In the genomic region with DNA sequence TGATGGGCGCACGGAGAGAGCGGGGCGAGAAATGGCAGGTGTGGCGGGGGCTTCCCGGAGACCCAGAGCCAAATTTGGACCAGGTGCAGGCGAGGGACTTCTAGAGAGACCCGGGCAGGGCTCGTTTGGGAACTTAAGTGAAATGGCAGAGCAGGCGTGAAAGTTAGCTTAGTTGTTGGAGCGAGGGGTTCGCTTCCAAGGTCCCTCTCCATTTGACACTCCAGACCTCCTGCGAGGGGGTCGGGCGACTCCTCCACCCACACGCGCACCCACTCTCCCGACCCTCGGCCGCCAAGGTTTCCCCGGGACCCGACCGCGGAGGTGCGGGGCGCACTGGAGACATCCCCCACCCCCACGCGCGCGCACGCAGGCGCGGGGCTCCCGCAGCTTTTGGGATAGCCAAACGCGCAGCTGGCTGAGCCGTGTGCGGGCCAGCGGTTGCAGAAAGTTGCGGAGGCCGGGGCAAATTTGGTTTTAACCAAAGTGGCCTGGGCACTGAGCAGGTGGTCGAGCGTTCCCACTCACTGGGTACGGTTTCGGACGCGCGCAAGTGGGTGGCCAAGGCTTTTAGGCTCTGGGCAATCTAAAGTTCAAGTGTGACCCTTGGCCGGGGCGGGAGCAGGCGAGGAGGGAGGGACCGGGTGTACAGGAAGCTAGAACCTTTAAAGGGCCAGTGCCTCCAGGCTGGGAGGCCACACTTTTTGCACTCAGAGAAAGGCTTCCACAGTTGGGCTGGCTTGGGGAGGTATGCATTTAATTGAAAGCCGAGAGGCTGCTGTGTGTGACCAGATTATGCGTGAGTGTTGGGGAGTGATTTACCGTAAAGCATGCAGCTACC, we compare ENCODE assay signal across 8 mouse cellular contexts. TPM values are rescaled to one million over a fixed set of nuclear protein-coding genes. Genes with fewer than 3 reads are reported as not detected.
DNase-seq lines count a peak whose midpoint lies in the region; ATAC-seq lines count a peak whose summit lies in the region.

No protein-coding gene starts in this region.

- no peak overlapping the region for H3K27ac ChIP-seq in hindbrain, embryonic 16.5 days (ENCODE audit: low read depth, low read length)

- H3K9ac ChIP-seq in hindbrain, embryonic 16.5 days (ENCODE audit: low read depth, low read length): peak overlapping the region; percentile 72

- under 1% methylated on average over 50 of the region's 55 CpGs for WGBS in hindbrain, embryonic 16.5 days

- DNase-seq in Muller cell, postnatal 12 days (ENCODE audit: inconsistent ontology term): peak; percentile 81
- peak; percentile 52 for DNase-seq in cerebellum, adult 9-11 months
- DNase-seq in gastrocnemius, postnatal 10 days: peak; percentile 60
- DNase-seq in left cerebral cortex, postnatal 36 days (ENCODE audit: low spot score in 2 of 2): peak; percentile 42 to 45
- DNase-seq in right cerebral cortex, postnatal 4 days: peak; percentile 20
- peak; percentile 54 to 72 for DNase-seq in urinary bladder, postnatal 4 days (ENCODE audit: low spot score in 2 of 2)

- no peaks in the 10 kb centered on the region for H3K9me3 ChIP-seq in hindbrain, embryonic 16.5 days (ENCODE audit: control insufficient read depth, low read length)

- no peak for ATAC-seq in hindbrain, embryonic 16.5 days
- ATAC-seq in megakaryocyte-erythroid progenitor cell, adult 5-6 weeks (replicated peaks; ENCODE audit: low FRiP score, low TSS enrichment, poor library complexity, severe bottlenecking): peak; percentile 49; the same call in 1 of the 2 replicates

- H3K4me3 ChIP-seq in hindbrain, embryonic 16.5 days (ENCODE audit: low read length): peak overlapping the region; percentile 89

- H3K4me1 ChIP-seq in hindbrain, embryonic 16.5 days (ENCODE audit: control insufficient read depth, insufficient read depth, low read depth, low read length): peaks cover 24% of the 10 kb centered on the region

- H3K27me3 ChIP-seq in hindbrain, embryonic 16.5 days (replicated peaks; ENCODE audit: control insufficient read depth, insufficient read depth, low read length): peaks cover 33% of the 10 kb centered on the region

- intact Hi-C loops in left cerebral cortex, postnatal 36 days (cut with DNase I): loop anchor here (5.0 to 10.0 kb wide), 4 partner anchors 73 to 488 kb away; no protein-coding TSS in a partner anchor

- H3K4me2 ChIP-seq in hindbrain, embryonic 16.5 days (ENCODE audit: low read length): peak overlapping the region; percentile 93

- H3K36me3 ChIP-seq in hindbrain, embryonic 16.5 days (ENCODE audit: control insufficient read depth, insufficient read depth, low read length): no peaks in the 10 kb centered on the region

RNA-seq across cellular contexts. Expression of gene Foxo1, which starts 1.6 kb away (rescaled TPM):
- total RNA-seq in gastrocnemius, postnatal 10 days (2021): 10 to 100 TPM; 10.5 to 13.7 TPM
- 2.3 and 3.0 TPM in 2 replicates for polyA plus RNA-seq in hindbrain, embryonic 16.5 days (2015; fragmentation: Nextera tagmentation; extraction: Ambion mirVana)
- total RNA-seq in left cerebral cortex, postnatal 36 days (2021): 10 to 100 TPM; 10.7 to 13.0 TPM
- 5.9 and 7.4 TPM in 2 replicates for total RNA-seq in megakaryocyte-erythroid progenitor cell, adult 5-6 weeks (2014; fragmentation: Nextera tagmentation)
- 1.6 and 2.3 TPM in 2 replicates for total RNA-seq in megakaryocyte-erythroid progenitor cell, adult 5-6 weeks (2017)

Comparison
In these comparisons a context has a peak if more than half of its experiments do, and no peak if none do; other contexts are left out.
1. DNase-seq: peak in every context shown above with its lines; median percentile 81 in Muller cell, postnatal 12 days; 63 in urinary bladder, postnatal 4 days; 60 in gastrocnemius, postnatal 10 days; 52 in cerebellum, adult 9-11 months; 44 in left cerebral cortex, postnatal 36 days; 20 in right cerebral cortex, postnatal 4 days.